Mouse (Mus musculus) left cerebral cortex, adult 2 months (tissue): Measurements from ENCODE around the gene Il1r1. TPM values are rescaled to one million over a fixed set of nuclear protein-coding genes. Genes with fewer than 3 reads are reported as not detected.
A peak's percentile ranks its signal among the peaks of the same experiment; 100 is the strongest.

Source experiments
- DNase-seq, 2 experiments: peaks; one replicate each; pipeline ENCODE4 v3.0.0; 2021 to 2022; ENCODE audit warnings: low spot score in 2 of 2, mixed read lengths in 1 of 2; ENCODE audit errors: extremely low spot score in 1 of 2
- H3K27ac ChIP-seq: fragments of 200-600 bp; 2 replicates; pipeline ENCODE4 v1.8.1; 2022
- H3K4me3 ChIP-seq: fragments of 200-600 bp; 2 replicates; pipeline ENCODE4 v1.8.1; 2022
- CTCF ChIP-seq: fragments of 200-600 bp; IDR thresholded peaks from 2 replicates; pipeline ENCODE4 v1.8.1; 2022; ENCODE audit warnings: antibody characterized with exemption, mild to moderate bottlenecking, moderate library complexity
- intact Hi-C: fragments of 180-260 bp; cut with DNase I; formaldehyde crosslinking; loops from one replicate; pipeline ENCODE4 v1.15.1; 2025
- total RNA-seq, 2 experiments: library from RNA; stranded (reverse); gene quantifications; 2 replicates each; pipeline ENCODE4 v1.2.3; 2021

Il1r1 gene
- total RNA-seq, 2 experiments from 2014 or later, result 2.5 to 3.2 TPM

DNA sequence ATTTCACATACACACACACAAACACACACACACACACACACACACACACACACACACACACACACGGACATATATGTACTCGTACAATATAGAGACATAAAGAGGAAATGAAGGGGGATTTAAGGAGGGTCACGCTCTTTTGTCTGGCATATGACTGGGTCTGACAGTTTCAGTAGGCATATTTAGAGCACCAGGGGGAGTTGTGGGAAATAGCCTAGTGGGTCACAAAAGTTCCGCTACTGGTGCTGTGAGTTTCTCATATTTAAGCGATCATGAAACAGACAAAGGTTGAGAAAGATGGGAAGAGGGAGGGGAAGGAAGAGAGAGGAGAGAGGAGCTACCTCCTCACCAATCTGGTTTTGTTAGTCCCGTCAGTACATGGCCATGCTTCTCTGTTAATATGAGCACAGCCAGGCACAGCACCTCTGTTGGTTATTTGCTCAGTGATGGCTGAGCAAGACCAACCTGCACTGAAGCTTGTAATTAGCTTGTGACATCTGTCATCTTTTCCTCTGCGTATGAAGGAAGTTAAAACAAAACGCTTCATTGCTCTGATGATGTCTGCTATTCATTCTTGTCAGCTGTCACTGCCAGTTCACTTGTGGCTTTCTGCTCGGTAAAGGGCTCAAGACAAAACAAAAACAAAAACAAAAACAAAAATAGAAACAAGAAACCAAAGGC, 37.7 kb downstream of the Il1r1 start:
- TF ChIP-seq CTCF, result no peak
- intact Hi-C loops, result no loop called here
- DNase-seq, result no peak
- Histone ChIP-seq H3K27ac (no peak overlapping the region), H3K4me3 (no peak overlapping the region)

DNA sequence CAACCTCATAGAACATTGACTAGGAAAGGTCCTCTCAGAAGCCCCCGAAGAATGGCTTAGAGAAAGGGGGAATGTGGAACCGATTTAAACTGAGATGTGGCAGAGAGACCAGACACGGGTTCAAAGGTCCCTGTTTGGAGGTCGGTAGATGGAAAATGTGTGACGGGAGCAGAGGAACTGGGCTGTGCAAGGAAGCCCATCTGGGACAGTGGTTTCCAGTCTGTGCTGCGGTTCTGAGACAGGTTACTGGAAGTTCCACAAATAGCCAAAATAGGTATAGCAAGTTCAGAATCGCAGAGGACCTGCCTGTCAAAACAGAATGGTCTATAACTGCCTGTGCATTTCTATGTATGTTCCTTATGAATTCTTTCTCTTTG, 38.2 kb downstream of the Il1r1 start:
- no peak for TF ChIP-seq CTCF
- H3K4me3 ChIP-seq, result no peak overlapping the region
- H3K27ac ChIP-seq, result no peak overlapping the region
- intact Hi-C loops, result no loop called here
- no peak for DNase-seq

DNA sequence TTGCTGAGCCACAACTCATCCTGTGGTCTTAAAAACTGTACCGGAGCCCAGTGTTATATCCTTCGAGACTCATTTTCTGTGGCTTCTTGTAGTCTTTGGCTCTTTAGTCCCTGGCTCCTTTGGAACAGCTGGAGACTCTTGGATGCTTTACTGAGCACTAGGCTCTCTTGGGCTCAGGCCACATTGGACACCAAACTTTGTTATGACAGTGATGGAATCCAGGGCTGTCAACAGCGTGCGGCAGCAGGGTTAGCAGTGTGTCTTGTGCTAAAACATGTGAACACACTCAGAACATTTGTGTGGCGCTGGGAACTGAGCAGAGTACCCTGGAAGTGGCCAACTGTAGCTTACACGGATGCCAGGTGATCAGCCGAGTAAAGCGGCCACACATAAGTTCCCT, 38.8 kb downstream of the Il1r1 start:
- Histone ChIP-seq H3K27ac (no peak overlapping the region), H3K4me3 (no peak overlapping the region)
- no peak for DNase-seq
- no peak for TF ChIP-seq CTCF
- intact Hi-C loops, result no loop called here

DNA sequence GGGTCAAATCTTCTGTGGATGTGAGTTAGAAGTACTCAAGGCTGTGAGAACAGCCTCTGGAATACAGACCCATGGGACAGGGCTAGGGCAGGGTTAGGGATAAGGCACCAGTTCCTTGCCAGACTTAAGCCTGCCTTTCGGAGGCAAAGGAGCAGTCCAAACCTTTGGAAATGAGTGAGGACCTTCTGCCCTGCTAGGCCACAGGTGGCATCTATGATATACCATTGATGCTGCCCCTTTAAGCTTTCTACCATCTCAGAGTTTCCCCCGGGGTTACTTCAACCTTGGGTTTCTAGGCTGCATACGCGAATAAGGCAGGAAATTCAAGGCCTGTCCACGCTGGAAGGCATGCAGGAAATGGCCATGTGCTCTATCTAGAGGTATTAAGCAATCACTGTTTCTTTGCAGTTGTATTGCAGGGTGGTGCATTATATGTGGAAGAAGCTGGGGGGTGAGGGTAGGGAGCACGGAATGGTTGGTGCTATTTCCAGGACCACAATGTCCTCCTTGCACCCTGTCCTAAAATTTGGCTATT, 40.5 kb downstream of the Il1r1 start:
- no peak for TF ChIP-seq CTCF
- Histone ChIP-seq H3K4me3 (no peak overlapping the region), H3K27ac (no peak overlapping the region)
- DNase-seq, result no peak
- intact Hi-C loops, result no loop called here

DNA sequence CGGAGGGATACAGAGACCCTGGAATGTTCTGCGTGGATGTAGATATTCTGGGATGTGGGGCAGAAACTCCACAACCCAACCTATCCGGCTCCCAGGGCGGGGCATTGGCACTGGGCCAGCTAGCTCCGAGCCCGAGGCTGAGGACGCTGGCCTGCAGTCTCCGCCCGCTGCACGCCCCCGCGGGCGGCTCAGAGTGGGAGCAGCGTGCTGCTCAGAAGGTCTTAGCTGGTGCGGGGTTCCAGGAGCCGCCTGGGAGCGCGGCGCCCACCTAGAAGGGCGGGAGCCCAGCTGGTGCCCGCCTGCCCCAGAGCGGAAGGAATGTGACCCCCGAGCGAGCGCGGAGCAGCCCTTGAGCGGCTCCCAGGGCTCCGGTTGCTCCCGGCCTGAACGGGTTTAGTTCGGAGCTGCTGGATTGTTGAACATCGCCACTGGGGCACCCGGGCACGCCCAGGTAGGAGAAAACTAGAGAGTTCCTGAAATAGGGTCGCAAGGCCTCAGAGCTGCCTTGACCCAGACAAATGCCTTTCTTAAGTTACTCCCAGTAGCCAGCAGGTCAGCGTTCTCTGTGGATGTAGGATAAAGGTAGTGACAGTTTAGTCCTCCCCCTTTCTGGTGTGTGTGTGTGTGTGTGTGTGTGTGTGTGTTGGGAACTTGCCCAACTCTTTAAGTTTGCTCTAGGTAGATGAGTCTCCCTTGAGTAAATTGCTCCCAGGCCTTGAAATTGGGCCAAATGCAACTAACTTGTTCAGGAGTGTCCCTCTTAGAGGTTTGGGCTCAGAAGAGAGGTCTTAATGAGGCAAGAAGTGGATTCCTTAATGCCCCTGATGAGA, 41.8 kb downstream of the Il1r1 start:
- TF ChIP-seq CTCF, result no peak
- DNase-seq, result peak; percentile 65 to 68
- intact Hi-C loops, result no loop called here
- H3K4me3 ChIP-seq, result peak overlapping the region; percentile 48
- H3K27ac ChIP-seq, result peak overlapping the region; percentile 80

DNA sequence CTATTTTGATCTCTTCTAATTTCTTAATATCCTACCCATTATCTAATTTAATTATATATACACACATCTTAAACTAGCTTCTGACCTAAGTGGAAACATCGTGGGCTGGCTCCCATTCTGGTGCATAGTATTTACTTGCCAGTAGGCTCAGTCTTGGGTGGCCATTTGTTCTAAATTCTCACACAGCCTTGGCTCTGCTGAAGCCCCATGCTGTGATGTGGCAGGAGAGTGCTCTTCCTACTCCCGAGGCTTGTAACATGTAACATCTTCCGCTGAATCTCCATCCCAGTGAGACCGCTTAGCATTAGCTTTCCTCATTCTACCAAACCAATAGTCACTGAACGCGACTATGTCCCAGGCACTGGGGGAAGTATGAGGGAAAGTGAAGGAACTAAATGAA, 43.0 kb downstream of the Il1r1 start:
- DNase-seq, result no peak
- no peak for TF ChIP-seq CTCF
- intact Hi-C loops, result no loop called here
- Histone ChIP-seq H3K27ac (no peak overlapping the region), H3K4me3 (no peak overlapping the region)

DNA sequence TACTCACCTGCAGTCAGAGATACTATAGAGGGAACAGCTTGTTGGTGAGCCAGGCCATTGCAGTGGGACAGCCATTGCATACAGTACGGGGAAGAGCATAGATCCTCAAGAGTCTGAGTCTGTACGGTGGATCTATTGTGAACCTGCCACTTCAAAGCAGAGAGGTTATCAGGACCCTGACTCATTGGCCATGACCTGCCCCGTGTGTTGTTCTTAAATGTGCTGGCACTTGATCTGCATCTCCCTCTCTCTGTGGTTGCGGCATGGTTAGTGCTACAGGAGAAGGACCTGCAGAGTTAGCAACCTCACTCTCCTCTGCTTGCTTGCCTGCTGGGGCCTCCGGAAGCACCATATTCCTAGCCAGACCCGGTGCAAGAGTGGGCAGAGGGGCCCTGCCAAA, 43.7 kb downstream of the Il1r1 start:
- no peak overlapping the region for H3K27ac ChIP-seq
- intact Hi-C loops, result no loop called here
- DNase-seq, result no peak
- H3K4me3 ChIP-seq, result no peak overlapping the region
- no peak for TF ChIP-seq CTCF

DNA sequence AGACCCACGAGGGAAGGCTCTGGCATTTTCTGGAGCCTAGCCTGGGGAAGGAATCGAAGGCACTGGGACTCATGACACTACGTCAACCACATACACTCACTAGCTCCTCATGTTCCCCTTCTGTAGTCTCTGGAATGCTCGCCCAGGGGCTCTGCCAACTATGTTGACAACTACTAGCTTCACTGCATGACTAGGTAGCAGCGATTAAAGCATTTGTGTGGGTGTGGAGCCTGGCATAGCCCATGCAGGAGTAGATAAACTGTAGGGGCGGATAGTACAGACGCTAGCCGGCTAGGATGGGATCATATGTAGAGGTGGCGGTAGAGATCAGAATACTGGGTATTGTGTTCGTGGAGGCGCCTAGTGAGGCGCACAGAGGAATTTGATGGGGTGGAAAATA, 45.5 kb downstream of the Il1r1 start:
- DNase-seq, result no peak
- TF ChIP-seq CTCF, result no peak
- intact Hi-C loops, result no loop called here
- Histone ChIP-seq H3K4me3 (no peak overlapping the region), H3K27ac (no peak overlapping the region)

DNA sequence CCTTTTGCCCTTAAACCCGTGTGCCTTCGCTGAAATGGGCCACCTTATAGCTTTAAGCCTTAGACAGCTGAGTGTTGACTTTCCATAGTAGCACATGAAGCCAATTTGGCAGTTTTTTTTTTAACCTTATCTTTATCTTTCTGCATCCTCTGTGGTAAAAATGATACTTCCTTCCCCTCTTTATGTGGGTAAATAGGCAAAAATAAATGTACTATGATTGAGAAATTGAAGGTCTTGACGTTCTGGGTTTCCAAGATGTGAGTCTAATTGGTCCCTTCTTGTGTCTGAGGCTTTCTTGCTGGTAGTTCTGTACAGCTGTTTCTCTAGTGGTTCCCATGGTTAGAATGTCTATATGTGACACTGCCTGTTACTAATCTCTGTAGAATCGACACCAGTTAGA, 46.2 kb downstream of the Il1r1 start:
- TF ChIP-seq CTCF, result no peak
- DNase-seq, result no peak
- Histone ChIP-seq H3K27ac (no peak overlapping the region), H3K4me3 (no peak overlapping the region)
- intact Hi-C loops, result no loop called here

DNA sequence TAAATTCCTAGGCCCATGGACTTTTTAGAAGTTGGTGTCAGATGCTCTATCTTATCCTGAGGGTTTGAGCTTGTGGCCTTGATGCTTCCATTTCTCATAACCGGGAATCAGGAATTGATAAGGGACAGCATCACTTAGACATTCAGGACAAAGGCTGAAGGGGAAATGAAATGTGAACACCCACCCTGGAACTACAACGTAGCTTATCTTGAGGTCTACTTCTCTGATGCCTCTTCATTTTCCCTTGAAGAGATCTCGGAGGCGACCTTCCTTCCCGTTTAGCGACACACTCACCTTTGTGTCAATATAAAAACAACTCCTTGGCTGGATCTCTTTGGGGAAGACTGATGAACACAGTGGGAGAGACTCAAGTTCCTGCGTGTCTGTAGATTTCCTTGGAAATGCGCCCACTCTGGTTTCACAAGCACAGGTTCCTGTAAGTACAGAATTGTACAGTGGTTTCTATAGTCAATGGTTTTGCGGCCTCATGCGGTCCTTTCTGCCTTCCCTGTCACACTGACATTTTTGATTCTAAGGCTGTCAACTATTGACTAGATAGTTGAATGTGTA, 46.7 kb downstream of the Il1r1 start:
- no peak for TF ChIP-seq CTCF
- Histone ChIP-seq H3K4me3 (no peak overlapping the region), H3K27ac (no peak overlapping the region)
- intact Hi-C loops, result no loop called here
- no peak for DNase-seq

DNA sequence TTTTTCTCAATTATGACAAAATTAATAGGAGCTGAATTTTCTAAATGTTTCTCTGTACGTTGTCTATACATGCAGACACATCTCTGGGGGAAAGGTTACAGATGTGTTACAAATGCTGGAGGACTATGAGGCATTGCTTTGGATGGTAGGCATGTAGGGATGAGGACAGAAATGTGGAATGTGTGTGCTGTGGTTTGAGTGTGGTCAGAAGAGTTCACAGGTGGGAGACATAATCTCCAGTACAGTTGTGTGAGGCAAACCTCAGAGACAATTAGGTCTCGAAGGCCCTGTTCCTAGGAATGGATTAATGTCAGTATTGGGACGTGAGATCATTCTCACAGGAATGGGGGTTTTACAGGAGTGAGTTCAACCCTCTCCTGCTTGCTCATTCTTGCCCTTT, 47.3 kb downstream of the Il1r1 start:
- intact Hi-C loops, result no loop called here
- H3K4me3 ChIP-seq, result no peak overlapping the region
- TF ChIP-seq CTCF, result no peak
- no peak overlapping the region for H3K27ac ChIP-seq
- DNase-seq, result no peak

DNA sequence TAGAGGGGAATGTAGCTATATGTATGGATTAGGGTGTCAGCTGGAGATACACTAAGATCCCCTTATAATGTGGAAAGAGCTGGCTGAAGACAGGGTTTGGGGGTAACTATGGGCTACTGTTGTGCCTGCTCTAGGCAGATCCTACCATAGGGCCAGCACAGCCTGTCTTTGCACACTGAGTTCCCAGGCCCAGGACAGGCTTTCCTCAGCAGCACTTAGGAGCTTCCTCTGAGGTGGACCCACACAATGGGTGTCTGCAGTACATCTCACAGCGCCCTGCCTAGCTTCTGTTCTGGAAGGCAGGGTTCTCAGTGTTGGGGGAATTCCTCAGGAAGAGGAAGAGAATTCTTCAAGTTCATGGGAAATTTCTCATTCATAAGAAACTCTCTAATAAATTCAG, 48.6 kb downstream of the Il1r1 start:
- no peak for DNase-seq
- no peak overlapping the region for H3K27ac ChIP-seq
- H3K4me3 ChIP-seq, result no peak overlapping the region
- TF ChIP-seq CTCF, result no peak
- intact Hi-C loops, result no loop called here
